Mouse (Mus musculus) cerebellum, postnatal 36 days (tissue): Measurements from ENCODE around the gene Ehmt2.
"Not testable (repeated sequence)": the region's sequence is repeated elsewhere in the genome, so short reads cannot be mapped to it uniquely, and the experiment has no call there.

Experiments used
- DNase-seq, 2 experiments: peaks; one replicate each; pipeline ENCODE4 v3.0.0; 2021 to 2022; ENCODE audit warnings: mixed read lengths in 2 of 2

The Ehmt2 gene

DNA sequence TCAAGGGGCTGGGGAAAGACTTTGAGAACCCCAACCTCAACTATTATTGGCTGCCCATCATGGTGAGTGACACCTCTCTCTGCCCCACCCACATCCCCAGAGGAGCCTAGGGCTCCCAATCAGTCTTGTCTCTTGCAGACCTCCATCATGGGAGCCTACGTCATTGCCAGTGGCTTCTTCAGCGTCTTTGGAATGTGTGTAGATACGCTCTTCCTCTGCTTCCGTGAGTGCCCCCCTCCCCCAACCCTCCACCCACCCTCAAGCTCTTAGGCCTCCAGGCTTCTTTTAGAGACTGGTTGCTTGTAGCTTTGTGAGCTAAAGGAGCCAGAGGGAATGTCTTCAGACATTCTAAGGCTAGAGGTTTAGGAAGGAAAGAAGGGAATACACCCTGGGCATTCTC is 30.6 kb downstream of the Ehmt2 start:
- no peak for DNase-seq

DNA sequence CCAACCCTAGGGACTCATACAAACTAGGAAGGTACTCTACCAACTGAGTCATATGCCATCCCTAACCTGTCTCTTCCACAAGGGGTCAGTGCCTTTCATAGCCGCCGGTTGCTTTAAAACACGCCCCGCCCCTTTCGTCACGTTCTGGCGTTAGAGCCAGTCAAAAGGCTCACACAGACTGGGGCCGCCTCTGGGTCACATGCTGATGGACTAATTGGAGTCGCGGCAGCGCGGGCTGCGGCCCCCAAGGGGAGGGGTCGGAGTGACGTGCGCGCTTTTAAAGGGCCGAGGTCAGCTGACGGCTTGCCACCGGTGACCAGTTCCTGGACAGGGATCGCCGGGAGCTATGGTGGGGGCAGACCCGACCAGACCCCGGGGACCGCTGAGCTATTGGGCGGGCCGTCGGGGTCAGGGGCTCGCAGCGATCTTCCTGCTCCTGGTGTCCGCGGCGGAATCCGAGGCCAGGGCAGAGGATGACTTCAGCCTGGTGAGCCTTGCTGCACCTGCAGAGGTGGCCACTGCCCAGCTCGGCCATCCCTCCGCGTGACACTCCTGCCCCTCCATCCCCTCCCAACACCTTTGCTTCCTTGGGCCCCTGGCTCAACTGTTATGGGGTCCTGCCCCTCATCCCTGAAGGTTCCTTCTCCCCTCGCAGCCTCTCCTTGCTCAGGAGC is 32.9 kb downstream of the Ehmt2 start, which contains the start of gene Neu1:
TSS of gene Neu1 (plus strand) at position 193 of the 674 bp plus-strand sequence.
- peak; percentile 99 for DNase-seq

DNA sequence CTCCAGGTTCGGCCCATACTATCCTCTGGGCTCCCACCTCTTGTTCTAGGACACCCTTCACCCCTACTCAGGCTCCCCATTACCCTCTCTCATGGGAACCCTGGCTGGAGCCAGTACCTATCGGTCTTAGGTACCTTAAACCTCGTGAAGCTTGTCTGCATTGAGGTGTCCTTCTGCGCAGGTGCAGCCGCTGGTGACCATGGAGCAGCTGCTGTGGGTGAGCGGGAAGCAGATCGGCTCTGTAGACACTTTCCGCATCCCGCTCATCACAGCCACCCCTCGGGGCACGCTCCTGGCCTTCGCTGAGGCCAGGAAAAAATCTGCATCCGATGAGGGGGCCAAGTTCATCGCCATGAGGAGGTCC is 33.4 kb downstream of the Ehmt2 start:
- peak; percentile 51 to 55 for DNase-seq

DNA sequence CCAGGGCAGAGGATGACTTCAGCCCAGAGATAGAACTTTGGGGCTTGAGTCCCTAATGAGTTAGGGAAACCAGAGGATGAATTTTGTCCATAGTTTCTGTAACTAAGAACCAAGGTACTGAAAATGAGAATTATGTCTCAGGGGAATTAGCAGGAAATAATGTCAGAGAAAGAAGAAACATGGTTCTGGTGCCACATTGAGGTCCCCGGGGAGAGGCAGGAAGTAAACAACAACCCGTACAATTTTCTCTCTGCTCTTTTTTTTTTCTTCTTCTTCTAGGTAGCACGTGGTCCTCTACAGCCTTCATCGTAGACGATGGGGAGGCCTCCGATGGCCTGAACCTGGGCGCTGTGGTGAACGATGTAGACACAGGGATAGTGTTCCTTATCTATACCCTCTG is 34.0 kb downstream of the Ehmt2 start:
- no peak for DNase-seq

DNA sequence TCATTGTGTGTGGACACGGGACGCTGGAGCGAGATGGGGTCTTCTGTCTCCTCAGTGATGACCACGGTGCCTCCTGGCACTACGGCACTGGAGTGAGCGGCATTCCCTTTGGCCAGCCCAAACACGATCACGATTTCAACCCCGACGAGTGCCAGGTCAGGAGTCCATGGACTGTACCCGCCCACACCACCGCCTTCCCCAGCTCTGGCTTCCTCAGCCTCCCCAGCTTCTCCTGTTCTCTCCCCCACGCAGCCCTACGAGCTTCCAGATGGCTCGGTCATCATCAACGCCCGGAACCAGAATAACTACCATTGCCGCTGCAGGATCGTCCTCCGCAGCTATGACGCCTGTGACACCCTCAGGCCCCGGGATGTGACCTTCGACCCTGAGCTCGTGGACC is 35.8 kb downstream of the Ehmt2 start:
- DNase-seq = no peak

DNA sequence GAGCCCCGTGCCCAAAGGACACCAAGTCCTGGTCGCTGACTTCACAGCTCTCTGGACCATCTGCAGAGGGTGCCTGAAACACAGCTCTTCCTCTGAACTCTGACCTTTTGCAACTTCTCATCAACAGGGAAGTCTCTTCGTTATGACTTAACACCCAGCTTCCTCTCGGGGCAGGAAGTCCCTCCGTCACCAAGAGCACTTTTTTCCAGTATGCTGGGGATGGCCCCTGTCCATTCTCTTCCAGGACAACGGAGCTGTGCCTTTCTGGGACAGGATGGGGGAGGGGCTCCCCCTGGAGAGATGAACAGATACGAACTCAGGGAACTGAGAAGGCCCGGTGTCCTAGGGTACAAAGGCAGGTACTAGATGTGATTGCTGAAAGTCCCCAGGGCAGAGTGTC is 36.6 kb downstream of the Ehmt2 start:
- DNase-seq = no peak

DNA sequence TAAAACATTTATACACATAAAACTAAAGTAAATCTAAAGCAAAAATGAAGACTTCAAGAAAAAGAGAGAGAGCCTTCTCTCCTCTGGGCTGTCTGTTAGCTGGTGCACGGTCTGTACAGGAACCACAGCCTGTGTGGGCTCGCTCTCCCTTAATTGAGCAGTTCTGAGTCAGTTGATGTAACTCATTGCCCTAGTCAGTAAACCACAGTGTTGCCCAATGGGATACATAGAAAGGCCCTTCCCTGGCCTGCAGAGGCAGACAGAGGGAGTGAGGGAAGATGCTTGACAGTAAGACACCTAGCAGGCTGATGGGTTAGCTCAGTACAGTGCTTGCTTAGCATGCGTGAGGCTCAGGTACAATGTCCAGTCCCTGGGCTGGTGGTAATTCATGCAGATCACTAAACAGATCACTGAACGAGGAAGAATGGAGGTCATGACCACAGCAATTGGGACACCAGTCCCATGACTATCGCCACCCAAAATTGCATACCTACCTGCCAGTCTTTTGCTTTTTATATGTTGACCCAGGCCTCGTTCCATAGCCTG is 39.8 kb downstream of the Ehmt2 start:
- no peak for DNase-seq

DNA sequence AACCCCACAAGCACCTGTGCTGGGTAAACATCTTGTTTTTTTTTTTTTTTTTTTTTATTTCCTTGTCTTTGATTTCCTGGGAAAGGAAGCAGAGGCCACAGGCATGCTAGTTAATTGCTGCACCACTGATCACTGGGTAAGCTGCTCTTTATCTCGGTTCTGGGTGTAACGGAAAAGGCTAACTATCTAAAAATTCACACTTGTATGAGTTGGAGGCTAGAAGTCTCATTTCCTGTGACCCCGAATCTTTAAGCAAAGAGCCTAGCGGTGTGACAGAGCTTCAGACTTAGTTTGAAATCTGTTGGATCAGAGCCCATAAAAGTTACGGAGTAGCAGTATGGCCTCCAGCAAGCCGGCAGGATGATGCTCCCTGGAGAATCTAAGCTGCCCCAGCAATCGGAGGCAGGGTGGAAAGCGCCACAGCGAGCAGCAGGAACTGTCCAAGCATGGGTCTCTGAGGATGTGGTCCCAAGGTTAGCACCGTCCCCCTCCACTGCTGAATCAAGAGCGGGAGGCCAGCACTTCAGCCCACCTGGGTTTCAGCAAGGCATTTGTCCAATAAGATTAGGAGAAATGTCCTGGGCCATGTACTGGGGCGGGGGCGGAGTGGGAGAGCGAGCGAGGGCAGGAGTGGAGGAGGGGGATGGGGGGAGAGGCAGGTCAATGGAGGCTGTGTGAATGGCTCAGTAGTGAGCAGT is 43.2 kb downstream of the Ehmt2 start:
- DNase-seq = no peak

DNA sequence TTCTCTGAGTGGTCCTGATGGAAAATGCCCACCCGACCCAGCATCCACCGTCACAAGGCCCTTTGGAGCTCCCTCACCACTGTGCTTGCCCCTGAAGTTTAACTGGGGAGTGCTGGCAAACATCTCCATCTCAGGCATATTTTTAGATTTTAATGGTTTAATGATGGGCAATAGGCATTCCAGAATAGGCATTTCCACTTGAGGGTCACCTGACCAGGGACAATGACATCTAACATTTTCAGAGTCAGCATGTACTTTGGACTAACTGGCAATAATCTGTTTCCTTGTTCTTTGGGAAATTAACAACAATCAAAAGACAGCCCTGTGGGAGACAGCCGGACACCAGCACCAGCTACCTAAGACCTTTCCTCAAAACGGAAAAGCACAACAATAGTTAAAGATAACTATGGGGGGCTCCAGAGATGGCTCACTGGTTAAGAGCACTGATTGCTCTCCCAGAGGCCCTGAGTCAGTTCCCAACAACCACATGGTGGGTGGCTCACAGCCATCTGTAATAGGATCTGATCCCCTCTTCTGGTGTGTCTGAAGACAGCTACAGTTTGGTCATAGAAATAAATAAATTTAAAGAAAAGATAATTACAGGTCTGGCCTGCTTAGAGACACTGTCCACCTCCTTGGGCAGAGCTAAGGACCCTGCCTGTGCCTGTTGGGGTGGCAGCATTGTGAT is 45.0 kb downstream of the Ehmt2 start:
- no peak for DNase-seq

DNA sequence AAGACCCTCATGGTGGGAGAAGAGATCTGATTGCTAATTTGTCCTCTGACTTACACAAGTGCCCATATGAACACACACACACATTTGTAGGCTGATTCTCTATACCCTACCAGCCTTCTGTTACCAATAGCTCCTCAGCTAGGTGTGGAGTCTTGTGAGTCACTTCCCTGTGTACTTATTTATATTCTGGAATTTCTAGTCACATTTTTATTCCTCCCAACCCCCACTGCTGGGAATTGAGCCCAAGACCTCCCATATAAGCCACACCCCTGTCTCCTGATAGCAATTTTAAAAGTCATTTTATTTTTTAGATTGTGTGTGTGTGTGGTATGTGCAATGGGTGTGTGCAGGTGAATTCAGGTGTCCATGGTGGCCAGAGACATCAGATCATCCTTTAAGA is 46.1 kb downstream of the Ehmt2 start:
- no peak for DNase-seq

DNA sequence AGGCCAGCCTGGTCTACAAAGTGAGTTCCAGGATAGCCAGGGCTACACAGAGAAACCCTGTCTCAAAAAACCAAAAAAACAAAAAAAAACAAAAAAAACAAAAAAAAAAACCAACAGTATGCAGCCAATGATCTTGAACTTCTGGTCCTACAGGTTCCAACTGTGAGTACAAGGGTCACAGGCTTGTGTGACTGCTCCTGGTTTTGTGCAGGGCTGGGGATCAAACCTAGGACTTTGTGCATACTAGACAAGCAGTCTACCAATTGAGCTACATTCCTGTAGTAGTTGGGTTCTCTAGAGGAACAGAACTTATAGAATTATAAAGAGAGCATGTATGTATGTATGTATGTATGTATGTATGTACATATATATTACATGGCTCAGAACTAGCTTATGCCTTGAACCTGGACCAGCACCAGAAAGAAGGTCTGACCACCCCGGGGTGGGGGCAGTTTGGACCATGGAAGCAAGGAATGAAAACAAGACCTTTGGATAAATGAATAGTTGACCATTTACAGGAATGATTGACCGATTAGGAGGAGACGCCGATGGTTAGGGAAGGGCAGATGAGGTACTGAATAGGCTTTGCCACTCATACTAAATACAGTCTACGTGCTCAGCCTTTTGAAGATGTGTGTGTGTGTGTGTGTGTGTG is 48.3 kb downstream of the Ehmt2 start:
- no peak for DNase-seq

DNA sequence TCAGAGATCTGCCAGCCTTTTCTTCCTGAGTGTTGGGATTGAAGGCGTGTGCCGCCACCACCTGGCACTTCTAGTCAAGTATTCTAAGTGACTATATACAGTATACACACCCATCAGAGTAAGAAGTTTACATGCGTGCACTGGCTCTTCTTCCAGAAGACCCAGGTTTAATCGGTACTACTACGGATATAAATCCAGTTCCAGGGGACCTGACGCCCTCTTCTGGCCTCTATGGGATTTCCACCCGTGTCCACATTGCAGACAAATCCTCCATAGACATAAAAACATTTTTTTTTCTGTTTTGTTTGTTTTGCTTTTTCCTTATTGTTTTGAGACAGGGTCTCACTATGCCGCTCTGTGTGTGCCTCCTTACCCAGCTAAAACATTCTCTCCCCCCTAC is 49.3 kb downstream of the Ehmt2 start:
- no peak for DNase-seq

DNA sequence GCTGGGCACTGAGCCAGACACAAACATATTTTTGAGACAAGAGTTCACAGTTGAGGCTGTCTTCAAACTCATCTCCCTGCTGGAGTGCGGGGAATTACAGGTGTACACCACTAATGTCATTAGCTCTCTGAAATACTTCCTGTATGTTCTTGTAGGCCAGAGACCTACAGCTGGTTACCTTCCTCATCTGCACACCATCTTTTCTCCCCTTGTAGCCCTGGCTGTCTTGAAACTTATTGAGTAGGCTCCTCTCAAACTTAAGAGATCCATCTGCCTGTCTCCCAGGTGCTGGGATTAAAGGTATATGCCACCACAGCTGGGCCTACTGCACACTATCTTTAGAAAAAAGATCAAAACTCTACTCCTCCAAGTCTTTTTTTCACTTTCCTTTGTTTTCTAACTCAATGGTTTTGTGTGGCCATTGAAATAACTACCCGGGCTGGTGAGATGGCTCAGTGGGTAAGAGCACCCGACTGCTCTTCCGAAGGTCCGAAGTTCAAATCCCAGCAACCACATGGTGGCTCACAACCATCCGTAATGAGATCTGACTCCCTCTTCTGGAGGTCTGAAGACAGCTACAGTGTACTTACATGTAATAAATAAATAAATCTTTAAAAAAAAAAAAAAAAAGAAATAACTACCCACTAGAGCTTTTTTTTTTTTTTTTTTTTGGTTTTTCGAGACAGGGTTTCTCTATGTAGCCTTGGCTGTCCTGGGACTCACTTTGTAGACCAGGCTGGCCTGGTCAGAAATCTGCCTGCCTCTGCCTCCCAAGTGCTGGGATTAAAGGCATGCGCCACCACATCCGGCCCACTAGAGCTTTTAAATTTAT is 50.7 kb downstream of the Ehmt2 start:
- DNase-seq = not testable (repeated sequence)

DNA sequence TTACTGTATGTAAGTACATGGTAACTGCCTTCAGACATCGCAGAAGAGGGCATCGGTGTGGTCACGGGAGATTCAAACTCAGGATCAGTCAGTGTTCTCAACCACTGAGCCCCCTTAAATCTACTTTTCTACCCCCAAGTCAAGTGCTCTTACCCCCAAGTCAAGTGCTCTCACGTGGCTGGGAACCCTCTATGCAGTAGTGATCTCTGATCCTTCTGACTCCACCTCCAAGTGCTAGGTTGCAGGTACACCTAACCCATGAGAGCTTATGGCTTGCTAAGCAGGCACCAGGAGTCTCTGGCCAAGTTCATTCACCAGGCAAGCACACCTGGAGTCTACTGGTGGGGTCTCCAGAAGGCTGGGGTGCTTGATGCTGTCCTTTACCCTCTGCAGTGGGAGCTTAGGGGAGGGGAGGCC is 51.3 kb downstream of the Ehmt2 start:
- no peak for DNase-seq

DNA sequence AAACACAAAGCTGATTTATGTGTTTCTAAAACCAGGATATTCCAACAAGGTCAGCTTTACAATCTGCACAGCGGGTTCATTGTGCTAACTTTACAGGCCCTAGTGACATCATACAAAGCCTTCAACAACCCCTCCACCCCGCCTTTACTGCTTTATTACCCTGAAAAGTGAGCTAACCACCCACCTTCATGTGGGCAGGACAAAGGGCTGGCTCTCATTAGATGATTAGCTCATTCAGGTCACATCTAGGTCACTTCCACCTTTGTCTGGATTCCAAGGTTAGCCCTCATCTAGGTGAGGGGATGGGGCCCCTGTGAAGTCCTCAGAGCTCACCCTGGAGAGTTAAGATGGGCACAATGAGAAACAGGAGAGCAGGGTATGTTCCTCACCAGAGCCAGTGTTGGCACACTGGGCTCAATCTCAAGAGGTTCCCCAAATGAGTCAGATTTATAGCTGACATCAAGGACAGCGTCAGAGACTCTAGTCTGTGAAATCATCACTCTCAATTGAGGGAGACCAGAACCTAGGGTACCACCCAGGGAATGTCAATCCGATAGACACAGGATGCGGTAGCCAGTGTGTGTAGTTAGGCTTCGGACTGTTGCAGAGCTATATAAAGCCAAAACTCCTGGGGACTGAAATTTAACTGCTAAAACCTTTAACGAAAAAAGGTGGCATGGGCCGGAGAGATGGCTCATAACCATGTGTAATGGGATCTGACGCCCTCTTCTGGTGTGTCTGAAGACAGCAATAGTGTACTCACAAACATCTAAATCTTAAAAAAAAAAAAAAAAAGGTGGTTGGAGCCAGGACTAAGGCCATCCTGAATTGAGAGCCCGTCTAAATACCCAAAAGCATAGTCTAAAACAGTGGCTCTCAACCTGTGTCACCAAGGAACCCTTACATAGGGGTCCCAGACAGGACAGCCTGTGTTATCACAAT is 52.5 kb downstream of the Ehmt2 start:
- no peak for DNase-seq

DNA sequence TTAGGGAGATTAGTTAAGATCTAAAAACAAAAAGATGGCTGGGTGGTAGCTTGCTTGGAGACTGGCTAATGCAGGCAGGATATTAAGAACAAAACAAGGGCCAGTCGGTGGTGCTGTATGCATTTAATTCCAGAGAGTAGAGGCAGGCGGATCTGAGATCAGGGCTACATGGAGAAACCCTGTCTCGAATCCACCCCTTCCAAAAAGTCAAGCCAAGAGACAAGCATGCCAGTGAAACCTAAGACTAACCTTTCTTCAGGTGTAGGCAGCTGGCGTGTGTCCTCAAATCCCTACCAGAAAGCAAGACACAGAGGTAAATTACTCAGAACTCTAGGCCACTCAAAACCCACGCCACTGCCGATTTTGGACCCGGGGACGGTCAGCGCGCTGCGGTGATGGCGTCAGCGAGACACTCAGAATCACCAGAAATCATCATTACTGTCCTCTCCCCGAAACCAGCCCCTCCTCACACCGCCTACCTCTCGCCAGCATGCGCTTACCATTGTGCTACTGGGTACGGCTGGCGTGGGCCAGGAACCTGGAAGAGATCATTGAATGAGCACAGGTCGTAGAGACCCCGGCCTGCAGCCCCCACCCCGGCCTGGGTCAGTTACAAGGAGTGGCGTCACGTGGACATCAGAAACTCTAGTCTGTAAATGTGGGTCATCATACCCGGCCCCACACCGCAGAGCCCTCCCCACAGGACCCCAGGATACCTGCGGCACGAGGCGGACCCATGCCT is 53.5 kb downstream of the Ehmt2 start:
- DNase-seq = no peak

DNA sequence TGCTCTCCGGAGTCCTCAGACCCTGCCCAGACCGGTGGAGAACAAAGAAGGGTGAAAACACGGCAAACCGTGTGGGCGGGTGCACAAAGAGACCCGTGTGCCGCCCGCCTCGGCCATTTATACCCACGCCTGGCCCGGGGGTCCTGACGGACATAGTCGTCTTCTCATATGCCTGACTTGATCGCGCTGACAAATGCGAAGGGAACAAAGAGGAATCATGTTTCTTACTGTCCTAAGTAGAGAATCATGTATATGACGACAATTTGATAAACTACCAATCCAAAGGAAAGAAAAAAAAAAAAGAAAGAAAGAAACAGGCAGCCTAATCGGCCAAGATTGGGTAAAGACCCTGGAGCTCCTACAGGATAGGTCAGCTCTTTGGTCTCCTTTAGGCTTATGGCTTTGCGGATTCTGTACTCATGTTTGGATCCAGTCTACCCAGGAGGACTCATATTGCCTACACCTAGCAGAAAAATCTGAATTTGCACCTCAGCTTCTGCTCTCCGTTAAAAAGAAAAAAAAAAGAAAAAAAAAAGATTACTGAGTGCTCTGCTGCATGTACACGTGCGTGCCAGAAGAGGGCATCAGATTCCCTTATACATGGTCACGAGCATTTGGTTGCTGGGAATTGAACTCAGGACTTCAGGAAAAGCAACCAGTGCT is 54.2 kb downstream of the Ehmt2 start:
- DNase-seq = peak; percentile 77 to 82

DNA sequence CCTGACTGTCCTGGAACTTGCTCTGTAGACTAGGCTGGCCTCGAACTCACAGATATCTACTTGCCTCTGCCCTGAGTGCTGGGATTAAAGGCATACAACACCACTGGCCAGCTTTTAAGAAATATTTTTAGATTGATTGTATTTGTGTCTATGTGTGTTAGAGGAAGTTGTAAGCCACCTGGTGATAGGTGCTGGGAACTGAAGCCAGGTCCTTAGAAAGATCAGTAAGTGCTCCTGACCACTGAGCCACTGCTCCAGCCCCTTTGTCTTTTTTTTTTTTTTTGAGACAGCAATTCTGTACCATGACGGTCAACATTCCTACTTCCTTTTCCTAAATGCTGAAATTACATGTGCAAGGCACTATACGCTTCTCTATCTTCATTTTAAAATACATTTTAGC is 55.0 kb downstream of the Ehmt2 start:
- no peak for DNase-seq

DNA sequence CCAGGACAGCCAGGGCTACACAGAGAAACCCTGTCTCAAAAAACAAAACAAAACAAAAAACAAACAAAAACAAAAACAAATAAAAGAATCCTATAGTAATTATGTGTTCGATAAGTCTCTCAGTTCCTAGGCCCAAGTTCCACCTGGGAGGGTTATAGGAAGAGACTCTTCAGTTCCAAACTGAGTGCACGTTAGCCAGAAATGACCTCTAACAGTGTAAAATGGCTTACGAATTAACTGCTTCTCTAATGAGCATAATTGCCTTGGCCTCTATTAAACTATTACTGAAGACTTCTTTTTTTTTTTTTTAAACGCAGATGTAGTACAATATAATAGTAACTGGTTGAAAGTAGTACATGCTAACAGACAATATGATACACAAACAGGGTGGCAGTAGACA is 55.6 kb downstream of the Ehmt2 start:
- DNase-seq = no peak

DNA sequence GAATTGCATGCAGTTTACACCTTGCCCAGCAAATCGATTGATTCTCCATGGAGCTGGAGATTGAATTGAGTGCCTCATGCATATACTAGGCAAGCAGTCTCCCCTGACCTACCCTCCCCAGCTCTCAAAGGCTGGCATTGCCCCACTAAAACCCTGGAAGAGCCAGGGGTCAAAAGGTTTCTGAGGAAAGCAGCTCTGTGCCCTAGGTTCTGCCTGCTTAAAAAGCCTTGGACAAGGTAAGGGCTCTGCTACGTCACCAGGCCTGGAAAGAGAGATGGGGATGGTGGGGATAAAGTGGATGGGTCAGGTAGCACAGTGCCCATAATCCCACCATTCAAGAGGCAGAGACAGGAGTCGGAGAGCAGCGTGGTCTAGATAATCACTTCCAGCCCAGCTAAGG is 56.6 kb downstream of the Ehmt2 start:
- DNase-seq = no peak
